Mouse (Mus musculus): ENCODE measurements at regions not wholly inside any gene's neighbourhood (a gene's known extent, or its start where the extent isn't known, plus 50 kb on each side); places are given as distances from the start of the nearest gene placed in this dataset.

DNA sequence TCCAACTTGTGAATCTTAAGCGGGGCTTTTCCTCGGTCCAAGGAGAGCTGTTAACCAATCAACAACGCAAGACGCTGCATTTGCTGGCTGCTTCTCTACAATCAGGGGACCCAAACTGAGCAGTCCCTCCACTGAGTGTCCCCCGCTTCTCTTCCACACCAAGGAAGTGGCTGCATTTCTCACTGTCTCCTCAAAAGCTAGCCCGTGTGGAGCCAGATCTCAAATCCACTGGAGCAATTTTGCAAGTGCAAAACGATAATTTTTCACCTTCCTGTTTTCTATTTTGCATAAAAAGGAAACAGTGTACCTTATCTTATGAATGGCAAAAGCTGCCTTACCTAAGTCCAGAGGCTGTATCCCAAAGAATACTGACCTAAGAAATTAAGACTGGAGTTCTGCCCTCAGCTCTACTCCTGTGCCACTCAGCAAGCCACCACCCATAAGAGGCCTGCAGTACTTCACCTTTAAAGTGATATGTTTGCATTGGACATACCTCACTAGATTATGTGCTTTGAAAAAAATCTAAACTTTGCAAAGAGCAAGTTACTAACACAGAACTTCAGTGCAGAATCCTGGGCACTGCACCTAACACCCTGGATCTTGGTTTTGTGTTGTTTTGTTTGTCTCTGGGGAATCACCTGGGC is 52.7 kb upstream of the Nap1l1 start:
- no peak for DNase-seq

DNA sequence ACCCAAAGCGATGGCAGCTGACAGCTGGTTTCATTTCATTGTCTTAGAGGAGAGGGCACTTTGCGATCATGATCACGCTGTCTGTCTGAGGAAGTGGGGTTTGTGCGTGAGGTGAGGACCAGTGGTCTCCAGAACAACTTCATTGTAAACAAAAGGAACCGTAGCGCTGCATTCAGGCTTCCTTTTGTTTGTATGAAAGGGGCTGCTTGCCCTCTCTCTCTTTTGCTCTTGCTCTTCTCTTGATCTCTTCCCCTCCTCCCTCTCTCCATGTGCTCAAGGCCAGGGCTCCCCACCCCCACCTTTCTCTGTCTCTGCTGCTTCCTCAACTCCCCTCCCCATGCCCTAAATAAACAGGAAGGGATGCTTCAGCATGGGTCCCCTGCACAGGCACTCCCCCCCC is 51.0 kb upstream of the Nap1l1 start:
- DNase-seq = no peak

GRCm38 (mm10) chr10:111422649-111423048 is 50.4 kb upstream of the Nap1l1 start:
- DNase-seq = peak; percentile 25
